In the genomic region with DNA sequence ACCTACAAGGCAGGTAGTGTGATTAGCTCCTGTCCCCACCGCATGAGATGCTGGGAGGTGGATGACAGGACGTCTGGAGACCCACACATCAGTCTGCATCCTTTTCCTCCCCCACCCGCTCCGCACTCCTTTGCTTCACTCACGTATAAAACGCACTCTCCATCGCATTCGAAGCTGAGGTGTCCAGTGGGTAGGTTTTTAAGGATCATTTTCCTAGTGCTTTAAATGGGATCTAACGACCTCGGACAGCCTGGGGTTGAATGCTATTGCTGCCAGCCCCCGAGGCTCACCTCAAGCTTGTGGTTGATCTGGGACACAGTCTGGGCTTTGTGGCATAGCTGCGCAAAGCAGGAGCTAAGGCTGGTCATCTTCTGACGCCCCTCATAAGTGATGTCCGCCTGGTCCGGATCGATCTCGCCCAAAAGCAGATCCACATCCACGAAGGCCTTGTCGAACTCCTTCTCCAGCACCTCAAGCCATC, we compare ENCODE assay signal across 9 mouse cellular contexts. TPM values are rescaled to one million over a fixed set of nuclear protein-coding genes. Genes with fewer than 3 reads are reported as not detected.
DNase-seq lines count a peak whose midpoint lies in the region; ATAC-seq and TF ChIP-seq lines count a peak whose summit lies in the region.
"Had no signal": no experiment of that assay in that cellular context is flagged by ENCODE, and none has a peak within 500 bp of the region (broad histone marks: within the 10 kb centered on the region; RNA-seq: fewer than 3 reads in every experiment).

No protein-coding gene starts in this region.

- peak; percentile 20 to 27 for DNase-seq in left cerebral cortex, adult 2 months (ENCODE audit: extremely low spot score in 1 of 2, low spot score in 2 of 2)
- no peak for DNase-seq in left cerebral cortex, postnatal 36 days (ENCODE audit: low spot score in 2 of 2)
- no peak for DNase-seq in G1E (ENCODE audit: low spot score)
- peak; percentile 7 for DNase-seq in embryo, embryonic 11.5 days (ENCODE audit: low read depth, low spot score)
- DNase-seq in thymus, postnatal 4 days: peak; percentile 45
- no peak for DNase-seq in adrenal gland, postnatal 10 days

- peak overlapping the region; percentile 67 for H3K4me2 ChIP-seq in hindbrain, embryonic 15.5 days

- H3K36me3 ChIP-seq in G1E (replicated peaks): no peaks in the 10 kb centered on the region
- H3K36me3 ChIP-seq in hindbrain, embryonic 15.5 days: no peaks in the 10 kb centered on the region

- H3K4me1 ChIP-seq in G1E (ENCODE audit: insufficient read depth, low read depth, low read length): peaks cover 7% of the 10 kb centered on the region; the same call in 1 of the 2 replicates
- H3K4me1 ChIP-seq in hindbrain, embryonic 15.5 days (replicated peaks): peaks cover 26% of the 10 kb centered on the region

- no peak for TF ChIP-seq CTCF in left cerebral cortex, adult 2 months (IDR thresholded peaks at IDR 0.05)
- no peak for TF ChIP-seq CTCF in G1E (IDR thresholded peaks at IDR 0.05; ENCODE audit: low read depth, low read length)

- no peaks in the 10 kb centered on the region for H3K9me3 ChIP-seq in G1E (replicated peaks)
- H3K9me3 ChIP-seq in hindbrain, embryonic 15.5 days: no peaks in the 10 kb centered on the region

- no peak for ATAC-seq in G1E (ENCODE audit: extremely low read depth, insufficient number of reproducible peaks, low FRiP score, poor library complexity, severe bottlenecking)
- ATAC-seq in hindbrain, embryonic 15.5 days (ENCODE audit: low FRiP score, low read depth): peak; percentile 64
- peak; percentile 7; the same call in 1 of the 2 replicates for ATAC-seq in megakaryocyte-erythroid progenitor cell, adult 5-6 weeks (replicated peaks; ENCODE audit: low FRiP score, low TSS enrichment, poor library complexity, severe bottlenecking)

- H3K27me3 ChIP-seq in G1E (ENCODE audit: insufficient read depth, low read length): no peaks in the 10 kb centered on the region
- H3K27me3 ChIP-seq in hindbrain, embryonic 15.5 days: no peaks in the 10 kb centered on the region

- peak overlapping the region; percentile 97 for H3K27ac ChIP-seq in left cerebral cortex, adult 2 months
- peak overlapping the region; percentile 97 for H3K27ac ChIP-seq in hindbrain, embryonic 15.5 days (replicated peaks)

- H3K9ac ChIP-seq in hindbrain, embryonic 15.5 days: peak overlapping the region; percentile 65

- intact Hi-C loops in left cerebral cortex, adult 2 months (cut with DNase I): no loop called here
- intact Hi-C loops in left cerebral cortex, postnatal 36 days (cut with DNase I): loop anchor here (5.0 kb wide), 1 partner anchor 164 kb away; no protein-coding TSS in a partner anchor

- peak overlapping the region; percentile 73 for H3K4me3 ChIP-seq in left cerebral cortex, adult 2 months
- peak overlapping the region; percentile 77 for H3K4me3 ChIP-seq in G1E (ENCODE audit: low read depth, low read length)
- peak overlapping the region; percentile 63 for H3K4me3 ChIP-seq in hindbrain, embryonic 15.5 days

- under 1% methylated on average over 19 of the region's 19 CpGs for WGBS in hindbrain, embryonic 15.5 days

RNA-seq across cellular contexts. Expression of a gene that starts 0.6 kb away (rescaled TPM):
- 10 to 100 TPM; 42.5 to 47.4 TPM for total RNA-seq in left cerebral cortex, adult 2 months (2021)
- 10 to 100 TPM; 44.0 to 46.4 TPM for total RNA-seq in left cerebral cortex, postnatal 36 days (2021)
- total RNA-seq in G1E (2014; fragmentation: Nextera tagmentation) (15.0 and 16.8 TPM in 2 replicates), G1E (2017) (8.9 and 14.1 TPM in 2 replicates)
- 1.5 and 1.9 TPM in 2 replicates for polyA plus RNA-seq in G1E (2012)
- 26.6 and 27.8 TPM in 2 replicates for polyA plus RNA-seq in hindbrain, embryonic 15.5 days (2015; fragmentation: Nextera tagmentation; extraction: Ambion mirVana)
- 12.4 and 18.5 TPM in 2 replicates for total RNA-seq in megakaryocyte-erythroid progenitor cell, adult 5-6 weeks (2014; fragmentation: Nextera tagmentation)
- 12.6 and 19.5 TPM in 2 replicates for total RNA-seq in megakaryocyte-erythroid progenitor cell, adult 5-6 weeks (2017)
- 10 to 100 TPM; 22.8 to 23.5 TPM for total RNA-seq in adrenal gland, postnatal 10 days (2021)

RNA-seq across cellular contexts. Expression of a gene that starts 7.4 kb away (rescaled TPM):
- not detected for total RNA-seq in left cerebral cortex, adult 2 months (2021)
- total RNA-seq in left cerebral cortex, postnatal 36 days (2021): not detected
- not detected in 2 replicates for total RNA-seq in G1E (2014; fragmentation: Nextera tagmentation)
- total RNA-seq in G1E (2017): not detected in 2 replicates
- not detected in 2 replicates for polyA plus RNA-seq in G1E (2012)
- polyA plus RNA-seq in hindbrain, embryonic 15.5 days (2015; fragmentation: Nextera tagmentation; extraction: Ambion mirVana): not detected in 2 replicates
- total RNA-seq in megakaryocyte-erythroid progenitor cell, adult 5-6 weeks (2014; fragmentation: Nextera tagmentation): not detected in 2 replicates
- total RNA-seq in megakaryocyte-erythroid progenitor cell, adult 5-6 weeks (2017): not detected in 2 replicates
- total RNA-seq in adrenal gland, postnatal 10 days (2021): under 1 TPM; 0.18 to 0.30 TPM

RNA-seq across cellular contexts. Expression of a gene that starts 22.8 kb away (rescaled TPM):
- not detected for total RNA-seq in left cerebral cortex, adult 2 months (2021)
- total RNA-seq in left cerebral cortex, postnatal 36 days (2021): not detected
- total RNA-seq in G1E (2014; fragmentation: Nextera tagmentation): not detected in 2 replicates
- total RNA-seq in G1E (2017): not detected in 2 replicates
- not detected in 2 replicates for polyA plus RNA-seq in G1E (2012)
- polyA plus RNA-seq in hindbrain, embryonic 15.5 days (2015; fragmentation: Nextera tagmentation; extraction: Ambion mirVana): not detected in 2 replicates
- total RNA-seq in megakaryocyte-erythroid progenitor cell, adult 5-6 weeks (2014; fragmentation: Nextera tagmentation): not detected in 2 replicates
- total RNA-seq in megakaryocyte-erythroid progenitor cell, adult 5-6 weeks (2017): not detected in 2 replicates
- not detected for total RNA-seq in adrenal gland, postnatal 10 days (2021)
- total RNA-seq: gastrocnemius, postnatal 4 days had no signal

RNA-seq across cellular contexts. Expression of a gene that starts 36.0 kb away (rescaled TPM):
- total RNA-seq in left cerebral cortex, adult 2 months (2021): 10 to 100 TPM; 63.4 to 66.7 TPM
- total RNA-seq in left cerebral cortex, postnatal 36 days (2021): 10 to 100 TPM; 53.7 to 74.5 TPM
- 8.3 and 12.0 TPM in 2 replicates for total RNA-seq in G1E (2014; fragmentation: Nextera tagmentation)
- total RNA-seq in G1E (2017): 10.2 and 12.7 TPM in 2 replicates
- polyA plus RNA-seq in G1E (2012): 7.6 and 9.0 TPM in 2 replicates
- 21.8 and 22.3 TPM in 2 replicates for polyA plus RNA-seq in hindbrain, embryonic 15.5 days (2015; fragmentation: Nextera tagmentation; extraction: Ambion mirVana)
- 23.7 and 28.4 TPM in 2 replicates for total RNA-seq in megakaryocyte-erythroid progenitor cell, adult 5-6 weeks (2014; fragmentation: Nextera tagmentation)
- total RNA-seq in megakaryocyte-erythroid progenitor cell, adult 5-6 weeks (2017): 30.1 and 33.2 TPM in 2 replicates
- total RNA-seq in adrenal gland, postnatal 10 days (2021): 10 to 100 TPM; 40.8 to 44.2 TPM

Comparison
In these comparisons a context has a peak if more than half of its experiments do, and no peak if none do; other contexts are left out.
1. DNase-seq: peak in left cerebral cortex, adult 2 months (2 of 2), embryo, embryonic 11.5 days (single experiment) and thymus, postnatal 4 days (single experiment); none in left cerebral cortex, postnatal 36 days (0 of 2), G1E (single experiment) and adrenal gland, postnatal 10 days (single experiment).
2. Peak in every context shown above with its lines, with median percentiles within 50 percentile points of each other: H3K4me3 ChIP-seq.